Mouse (Mus musculus): ENCODE measurements at regions not wholly inside any gene's neighbourhood (a gene's known extent, or its start where the extent isn't known, plus 50 kb on each side); places are given as distances from the start of the nearest gene placed in this dataset.

GRCm38 (mm10) chr12:17113465-17114177 lies 63.1 kb downstream of the Kcnf1 start:
- no peak for DNase-seq (ENCODE audit: low read depth)

DNA sequence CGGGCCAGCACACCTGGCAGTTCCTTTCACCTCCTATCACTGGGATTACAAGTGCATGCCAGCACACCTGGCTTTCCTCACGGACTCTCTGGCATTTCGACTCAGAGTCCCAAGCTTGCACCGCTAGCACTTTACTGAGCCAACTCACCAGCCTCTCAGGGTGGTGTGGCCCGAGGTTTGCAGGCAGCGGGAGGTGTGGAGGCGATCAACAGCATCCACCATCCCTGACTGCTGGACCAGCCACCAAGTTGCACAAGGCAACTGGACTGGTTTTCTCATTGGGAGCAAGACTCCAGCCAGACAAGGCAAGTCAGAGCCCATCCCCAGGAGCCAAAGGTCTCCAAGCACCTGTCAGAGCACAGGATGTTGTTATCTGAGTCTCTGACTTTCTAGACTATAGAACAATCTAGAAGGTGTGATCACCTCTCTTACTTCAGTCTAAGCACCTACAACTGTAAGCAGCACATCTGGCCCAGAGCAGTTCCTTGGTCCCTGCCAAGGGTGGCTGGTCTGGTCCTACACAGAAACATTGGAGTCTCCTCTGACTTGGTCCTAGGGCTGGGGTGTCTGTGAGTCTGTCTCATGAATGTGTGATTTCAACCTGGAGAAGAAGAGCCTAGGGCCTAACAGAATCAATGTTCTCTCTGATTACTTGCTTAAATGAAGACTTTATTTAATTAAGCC lies 63.8 kb downstream of the Kcnf1 start:
- no peak for DNase-seq (ENCODE audit: low read depth)

DNA sequence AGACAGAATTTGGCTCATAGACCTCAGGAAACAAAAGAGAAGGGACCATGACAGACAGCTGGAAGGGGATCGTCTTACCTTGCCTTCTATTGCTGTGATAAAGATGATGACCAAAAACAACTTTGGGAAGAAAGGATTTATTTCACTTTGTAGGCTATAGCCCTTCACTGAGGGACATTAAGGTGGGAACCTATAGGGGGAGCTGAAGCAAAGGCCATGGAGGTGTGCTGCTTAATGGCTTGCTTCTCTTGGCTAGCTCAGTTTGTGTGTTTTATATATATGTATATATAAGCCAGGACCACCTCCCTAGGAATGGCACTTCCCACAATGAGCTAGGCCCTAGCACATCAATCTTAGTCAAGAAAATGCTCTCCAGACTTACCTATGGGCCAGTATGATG lies 70.5 kb downstream of the Kcnf1 start:
- DNase-seq (ENCODE audit: low read depth): no peak

- DNase-seq (ENCODE audit: low read depth): no peak
These were observed 71.5 kb downstream of the Kcnf1 start for GRCm38 (mm10) chr12:17105057-17105712.

DNA sequence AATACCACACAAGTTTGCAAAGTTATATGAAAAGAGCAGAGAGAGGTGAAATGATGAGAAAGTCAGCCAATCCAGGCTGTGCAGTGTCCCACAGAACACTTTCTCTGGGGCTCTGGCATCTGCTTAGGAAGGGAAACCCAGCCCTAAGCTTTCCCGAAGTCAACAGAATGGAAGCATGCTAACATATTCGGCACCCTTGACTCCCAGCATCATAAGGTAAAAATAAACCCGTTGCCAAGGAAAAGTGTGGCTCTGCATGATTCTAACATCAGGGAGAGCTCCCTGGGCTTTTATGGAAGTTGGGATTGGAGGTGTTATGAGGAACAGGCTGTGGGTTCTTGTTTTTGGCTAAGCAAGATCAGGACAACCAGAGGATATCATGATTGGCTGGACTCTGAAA lies 74.8 kb downstream of the Kcnf1 start:
- DNase-seq (ENCODE audit: low read depth): no peak

DNA sequence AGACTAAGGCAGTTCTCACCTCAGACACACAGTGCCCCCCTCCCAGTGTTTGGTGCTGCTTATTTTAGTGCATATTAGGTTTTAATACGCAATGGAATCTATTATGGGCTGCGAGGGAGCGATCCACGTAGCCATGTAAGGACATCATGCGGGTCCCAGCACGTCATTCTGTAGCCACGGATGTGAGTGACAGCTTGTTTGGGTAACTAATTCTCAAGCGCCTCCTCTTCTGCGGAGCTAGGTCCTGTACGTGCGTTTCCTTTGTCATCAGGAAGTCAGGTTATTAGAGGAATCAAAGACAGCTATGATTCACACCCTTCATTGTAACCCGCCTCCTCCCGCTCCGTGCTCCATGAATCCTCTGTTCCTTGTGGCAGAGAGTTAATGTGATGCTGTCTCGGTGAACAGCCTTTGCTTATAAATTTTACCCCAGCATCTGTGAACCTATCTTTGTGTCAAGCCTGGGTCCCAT lies 78.9 kb downstream of the Kcnf1 start:
- no peak for DNase-seq (ENCODE audit: low read depth)

GRCm38 (mm10) chr12:17094758-17095157 lies 81.9 kb downstream of the Kcnf1 start:
- DNase-seq (ENCODE audit: low read depth): no peak

- no peak for DNase-seq (ENCODE audit: low read depth)
These were observed 82.2 kb upstream of the 2410004P03Rik start for GRCm38 (mm10) chr12:17093772-17094171.

DNA sequence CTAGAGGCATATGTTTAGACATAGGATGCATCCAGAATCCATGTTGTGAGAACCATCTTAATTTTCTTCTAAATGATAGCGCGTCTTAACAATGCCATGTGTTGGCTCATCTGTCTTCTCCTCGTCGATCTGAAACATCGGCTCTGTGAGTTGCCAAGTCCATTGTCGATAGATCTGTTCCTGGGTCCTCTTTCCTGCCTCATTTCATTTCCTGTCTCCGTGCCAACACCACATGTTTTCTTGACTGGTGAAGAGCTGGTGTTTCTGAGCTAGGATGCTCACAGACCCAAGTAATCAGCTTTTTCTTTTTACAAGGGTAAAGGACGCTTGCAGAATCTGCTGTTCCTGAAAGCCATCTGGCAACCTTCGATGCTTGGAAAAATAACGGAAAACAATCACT lies 79.5 kb upstream of the 2410004P03Rik start:
- peak; percentile 31 for DNase-seq (ENCODE audit: low read depth)

- DNase-seq (ENCODE audit: low read depth): peak; percentile 30
These were observed 78.3 kb upstream of the 2410004P03Rik start for GRCm38 (mm10) chr12:17089710-17090339.

DNA sequence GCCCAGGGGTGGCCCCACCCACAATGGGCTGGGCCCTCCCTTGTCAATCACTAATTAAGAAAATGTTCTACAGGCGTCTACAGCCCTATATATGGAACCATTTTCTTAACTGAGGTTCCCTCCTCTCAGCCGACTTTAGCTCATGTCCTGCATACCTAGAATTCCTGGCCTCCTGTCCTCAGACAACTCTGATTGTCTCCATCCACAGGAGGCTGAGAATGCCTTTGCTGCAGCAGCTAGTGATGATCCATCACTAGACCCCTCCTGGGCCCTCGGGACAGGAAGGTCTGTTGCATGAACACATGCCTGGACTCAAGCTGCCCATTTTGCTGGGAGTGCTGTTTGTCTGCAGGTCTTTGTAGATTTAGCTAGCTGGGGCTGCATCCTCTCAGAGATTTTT lies 75.9 kb upstream of the 2410004P03Rik start:
- DNase-seq (ENCODE audit: low read depth): no peak

- no peak for DNase-seq (ENCODE audit: low read depth)
These were observed 73.7 kb upstream of the 2410004P03Rik start for GRCm38 (mm10) chr12:17085209-17085574.

- DNase-seq (ENCODE audit: low read depth): no peak
These were observed 73.1 kb upstream of the 2410004P03Rik start for GRCm38 (mm10) chr12:17084499-17085208.

- DNase-seq (ENCODE audit: low read depth): no peak
These were observed 60.3 kb upstream of the 2410004P03Rik start for GRCm38 (mm10) chr12:17071691-17072454.

GRCm38 (mm10) chr12:17069808-17070207 lies 58.3 kb upstream of the 2410004P03Rik start:
- DNase-seq (ENCODE audit: low read depth): peak; percentile 64

DNA sequence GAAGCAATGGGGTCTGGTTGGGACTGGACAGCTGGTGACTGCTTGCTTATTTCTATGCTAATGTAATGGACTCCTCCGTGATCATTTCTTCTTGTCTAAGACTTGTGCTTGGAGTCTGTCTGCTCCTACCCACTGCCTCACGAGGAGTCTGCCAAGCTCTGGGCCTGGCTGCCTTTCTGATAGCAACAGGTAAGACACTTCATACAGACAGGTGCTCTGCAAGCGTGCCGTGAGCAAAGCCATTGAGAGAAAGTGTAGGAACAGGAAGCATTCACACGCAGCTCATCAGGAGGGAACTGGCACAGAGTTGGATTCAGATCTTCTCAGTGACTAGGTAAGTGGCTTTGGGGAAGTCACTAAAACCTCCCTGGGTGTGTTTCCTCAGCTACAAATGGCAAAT lies 57.6 kb upstream of the 2410004P03Rik start:
- DNase-seq (ENCODE audit: low read depth): no peak

DNA sequence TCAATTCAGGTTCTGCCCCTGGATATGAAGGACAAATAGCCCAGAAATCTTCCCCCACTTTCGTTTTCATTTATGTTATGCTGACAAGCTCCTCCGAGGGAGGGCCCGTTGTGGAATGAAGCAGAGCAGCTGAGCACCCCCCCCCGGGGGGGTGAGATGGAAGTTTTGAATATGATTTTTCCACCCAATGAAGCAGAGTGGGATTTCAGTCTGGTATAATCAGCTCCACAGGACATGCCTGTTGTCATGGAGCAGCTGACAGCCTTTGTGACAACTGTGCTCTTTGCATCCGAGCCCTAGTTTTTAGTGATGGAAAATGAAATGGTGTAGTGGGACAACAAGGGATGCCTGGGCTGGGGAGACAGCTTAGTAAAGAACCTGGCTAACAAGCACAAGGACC lies 52.4 kb upstream of the 2410004P03Rik start:
- no peak for DNase-seq (ENCODE audit: low read depth)
